Mouse (Mus musculus) spleen, embryonic (tissue): ENCODE results near the gene Grin3b.

Source experiments
- CTCF ChIA-PET: fragments of 350-600 bp; sonication (Branson Sonifier 250); formaldehyde crosslinking; loops from one replicate; lab custom pipeline; 2022; lab: Charles Lee

Grin3b gene

GRCm38 (mm10) chr10:79960671-79961294 is 9.7 kb upstream of the Grin3b start:
- CTCF ChIA-PET: interaction anchor here (1.0 kb wide), 1 partner anchor 24 kb away, joined by 4 read pairs; the partner anchor contains the start of gene Tmem259

GRCm38 (mm10) chr10:79964727-79965126 is 5.8 kb upstream of the Grin3b start:
- CTCF ChIA-PET: no interaction called here

GRCm38 (mm10) chr10:79965325-79965724 is 5.2 kb upstream of the Grin3b start:
- CTCF ChIA-PET: interaction anchor here (0.6 kb wide), 1 partner anchor 148 kb away, joined by 6 read pairs; no protein-coding TSS in a partner anchor

GRCm38 (mm10) chr10:79966886-79967400 is 3.6 kb upstream of the Grin3b start:
- CTCF ChIA-PET: no interaction called here

GRCm38 (mm10) chr10:79968181-79968580 is 2.3 kb upstream of the Grin3b start:
- CTCF ChIA-PET: no interaction called here

GRCm38 (mm10) chr10:79969124-79969568 is 1.4 kb upstream of the Grin3b start:
- CTCF ChIA-PET: interaction anchor here (0.9 kb wide), 1 partner anchor 203 kb away, joined by 3 read pairs; no protein-coding TSS in a partner anchor

- CTCF ChIA-PET: no interaction called here
Measured at GRCm38 (mm10) chr10:79971183-79971497, 625 bp downstream of the Grin3b start.

GRCm38 (mm10) chr10:79972831-79973230 is 2.3 kb downstream of the Grin3b start:
- CTCF ChIA-PET: no interaction called here

- CTCF ChIA-PET: no interaction called here
Measured at GRCm38 (mm10) chr10:79974087-79974486, 3.6 kb downstream of the Grin3b start.

GRCm38 (mm10) chr10:79974668-79975067 is 4.2 kb downstream of the Grin3b start:
- CTCF ChIA-PET: no interaction called here

- CTCF ChIA-PET: no interaction called here
Measured at GRCm38 (mm10) chr10:79976071-79976721, 5.7 kb downstream of the Grin3b start.

- CTCF ChIA-PET: no interaction called here
Measured at GRCm38 (mm10) chr10:79976722-79977107, 6.2 kb downstream of the Grin3b start.

- CTCF ChIA-PET: no interaction called here
Measured at GRCm38 (mm10) chr10:79977324-79977723, 6.8 kb downstream of the Grin3b start.

- CTCF ChIA-PET: no interaction called here
Measured at GRCm38 (mm10) chr10:79978061-79978460, 7.5 kb downstream of the Grin3b start.

- CTCF ChIA-PET: no interaction called here
Measured at GRCm38 (mm10) chr10:79979401-79980155, 9.1 kb downstream of the Grin3b start.

GRCm38 (mm10) chr10:79983205-79983604 is 12.7 kb downstream of the Grin3b start:
- CTCF ChIA-PET: no interaction called here

GRCm38 (mm10) chr10:79983670-79984069 is 13.2 kb downstream of the Grin3b start:
- CTCF ChIA-PET: no interaction called here

GRCm38 (mm10) chr10:79984195-79984816 is 13.8 kb downstream of the Grin3b start, which contains the start of gene Tmem259:
Gene Tmem259 (minus strand): TSS chr10:79984330.
- CTCF ChIA-PET: interaction anchor here (0.6 to 1.2 kb wide), 5 partner anchors 24 to 610 kb away, joined by 3 to 7 read pairs (median 3); partner anchors contain the start of gene Cbarp

- CTCF ChIA-PET: interaction anchor here (0.5 to 1.2 kb wide), 6 partner anchors 24 to 609 kb away, joined by 3 to 7 read pairs (median 3); partner anchors contain the start of gene Cbarp
Measured at GRCm38 (mm10) chr10:79984871-79985270, 14.4 kb downstream of the Grin3b start.

GRCm38 (mm10) chr10:79985334-79986231 is 15.1 kb downstream of the Grin3b start:
- CTCF ChIA-PET: interaction anchor here (0.5 to 1.2 kb wide), 3 partner anchors 57 to 608 kb away, joined by 3 read pairs; no protein-coding TSS in a partner anchor
